In the genomic region with DNA sequence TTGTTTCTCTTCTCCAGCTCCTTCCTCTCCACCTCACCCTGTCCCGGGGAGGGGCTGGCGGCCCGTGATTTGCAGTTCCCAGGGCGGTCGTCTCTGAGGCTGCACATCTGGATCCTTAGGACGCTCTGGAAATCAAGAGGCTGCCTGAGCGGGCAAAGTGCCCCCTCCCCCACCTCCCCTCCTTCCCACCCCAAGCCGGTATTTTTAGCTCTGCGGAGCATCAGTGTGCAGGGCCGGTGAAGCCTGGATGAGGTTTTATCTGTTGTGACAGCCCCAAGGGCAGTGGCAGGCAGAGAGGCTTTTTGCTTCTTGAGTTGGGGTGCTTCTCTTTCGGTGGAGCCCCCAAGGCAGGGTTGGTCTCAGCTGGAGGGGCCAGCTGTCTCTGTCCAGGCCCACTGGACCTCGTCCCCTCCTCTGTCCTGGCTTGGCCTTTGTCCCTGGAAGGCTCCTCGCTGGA, we compare ENCODE assay signal across 8 mouse cellular contexts. TPM values are rescaled to one million over a fixed set of nuclear protein-coding genes. Genes with fewer than 3 reads are reported as not detected.
DNase-seq lines count a peak whose midpoint lies in the region; ATAC-seq and TF ChIP-seq lines count a peak whose summit lies in the region.

No protein-coding gene starts in this region.

- H3K9ac ChIP-seq in kidney, embryonic 14.5 days (ENCODE audit: low read depth, low read length), result peak overlapping the region; percentile 52
- peak overlapping the region; percentile 45 for H3K9ac ChIP-seq in forebrain, embryonic 12.5 days
- H3K9ac ChIP-seq in lung, embryonic 15.5 days, result peak overlapping the region; percentile 23; the same call in 1 of the 2 replicates

- no peak for DNase-seq in kidney, adult 18-20 months
- DNase-seq in heart, postnatal 36 days, result peak; percentile 42 to 62
- DNase-seq in left cerebral cortex, adult 8-10 months (ENCODE audit: low spot score in 2 of 2), result no peak
- DNase-seq in ovary, postnatal 36 days (ENCODE audit: low spot score), result no peak

- 3% methylated on average over 13 of the region's 13 CpGs for WGBS in kidney, embryonic 14.5 days
- WGBS in forebrain, embryonic 12.5 days, result 3% methylated on average over 13 of the region's 13 CpGs
- 8% methylated on average over 13 of the region's 13 CpGs for WGBS in lung, embryonic 15.5 days
- WGBS in small intestine, adult 2 months, result 57% methylated on average over 13 of the region's 13 CpGs

- H3K4me1 ChIP-seq in kidney, embryonic 14.5 days (ENCODE audit: control insufficient read depth, insufficient read depth, low read length), result peaks cover 40% of the 10 kb centered on the region
- peaks cover 86% of the 10 kb centered on the region for H3K4me1 ChIP-seq in forebrain, embryonic 12.5 days
- H3K4me1 ChIP-seq in lung, embryonic 15.5 days, result peaks cover 48% of the 10 kb centered on the region
- H3K4me1 ChIP-seq in small intestine, adult 2 months (ENCODE audit: control insufficient read depth, insufficient read depth, insufficient read length, low read length), result peaks cover 5% of the 10 kb centered on the region

- peak overlapping the region; percentile 17; the same call in 1 of the 2 replicates for H3K4me2 ChIP-seq in kidney, embryonic 14.5 days (replicated peaks; ENCODE audit: low read depth, low read length)
- H3K4me2 ChIP-seq in forebrain, embryonic 12.5 days, result peak overlapping the region; percentile 27; the same call in 1 of the 2 replicates
- H3K4me2 ChIP-seq in lung, embryonic 15.5 days, result peak overlapping the region; percentile 18; the same call in 1 of the 2 replicates

- no peaks in the 10 kb centered on the region for H3K27me3 ChIP-seq in kidney, embryonic 14.5 days (ENCODE audit: control insufficient read depth, insufficient read depth, low read length)
- H3K27me3 ChIP-seq in forebrain, embryonic 12.5 days, result no peaks in the 10 kb centered on the region
- H3K27me3 ChIP-seq in lung, embryonic 15.5 days, result no peaks in the 10 kb centered on the region
- no peaks in the 10 kb centered on the region for H3K27me3 ChIP-seq in small intestine, adult 2 months (ENCODE audit: control insufficient read depth, insufficient read depth, low read length)

- intact Hi-C loops in heart, postnatal 36 days (cut with DNase I), result no loop called here

- TF ChIP-seq POLR2A in small intestine, adult 2 months (IDR thresholded peaks at IDR 0.05; ENCODE audit: low read depth, low read length), result no peak

- ATAC-seq in kidney, embryonic 14.5 days (ENCODE audit: low FRiP score, low TSS enrichment), result peak; percentile 82
- ATAC-seq in forebrain, embryonic 12.5 days (ENCODE audit: low FRiP score), result peak; percentile 40
- peak; percentile 82 for ATAC-seq in lung, embryonic 15.5 days (ENCODE audit: borderline replicate concordance, extremely low read depth, low FRiP score, low TSS enrichment)

- no peaks in the 10 kb centered on the region for H3K9me3 ChIP-seq in kidney, embryonic 14.5 days (ENCODE audit: control insufficient read depth, low read length)
- no peaks in the 10 kb centered on the region for H3K9me3 ChIP-seq in forebrain, embryonic 12.5 days
- H3K9me3 ChIP-seq in lung, embryonic 15.5 days, result no peaks in the 10 kb centered on the region

- no peak for TF ChIP-seq CTCF in small intestine, adult 2 months (IDR thresholded peaks at IDR 0.05; ENCODE audit: extremely low read depth, insufficient read length, insufficient replicate concordance, low read depth, low read length)

- no peak overlapping the region for H3K4me3 ChIP-seq in kidney, embryonic 14.5 days (ENCODE audit: low read length)
- H3K4me3 ChIP-seq in forebrain, embryonic 12.5 days (replicated peaks), result no peak overlapping the region
- no peak overlapping the region for H3K4me3 ChIP-seq in lung, embryonic 15.5 days
- H3K4me3 ChIP-seq in small intestine, adult 2 months (ENCODE audit: low read depth, low read length), result no peak overlapping the region

- no peaks in the 10 kb centered on the region for H3K36me3 ChIP-seq in kidney, embryonic 14.5 days (ENCODE audit: control insufficient read depth, insufficient read depth, low read length)
- H3K36me3 ChIP-seq in forebrain, embryonic 12.5 days (replicated peaks), result no peaks in the 10 kb centered on the region
- no peaks in the 10 kb centered on the region for H3K36me3 ChIP-seq in lung, embryonic 15.5 days
- no peaks in the 10 kb centered on the region for H3K36me3 ChIP-seq in small intestine, adult 2 months (ENCODE audit: control insufficient read depth, insufficient read depth, low read length)

- peak overlapping the region; percentile 98 for H3K27ac ChIP-seq in kidney, embryonic 14.5 days (ENCODE audit: low read depth, low read length)
- H3K27ac ChIP-seq in forebrain, embryonic 12.5 days, result peak overlapping the region; percentile 95
- H3K27ac ChIP-seq in lung, embryonic 15.5 days, result peak overlapping the region; percentile 97
- peak overlapping the region; percentile 25; the same call in 1 of the 2 replicates for H3K27ac ChIP-seq in small intestine, adult 2 months (ENCODE audit: insufficient read depth, low read depth, low read length)

RNA-seq across cellular contexts. Expression of gene Cstad, which starts 57.8 kb away (rescaled TPM):
- polyA plus RNA-seq in kidney, embryonic 14.5 days (2014; fragmentation: Nextera tagmentation; extraction: Ambion mirVana), result 0.91 and 1.7 TPM in 2 replicates
- polyA plus RNA-seq in forebrain, embryonic 12.5 days (2016; fragmentation: Nextera tagmentation; extraction: Ambion mirVana), result 0.47 and 0.67 TPM in 2 replicates
- 1 to 10 TPM; 1.5 to 2.3 TPM for total RNA-seq in heart, postnatal 36 days (2021)
- polyA plus RNA-seq in lung, embryonic 15.5 days (2015; fragmentation: Nextera tagmentation; extraction: Ambion mirVana), result 0.68 and 1.0 TPM in 2 replicates
- not detected in 2 replicates for polyA plus RNA-seq in small intestine, adult 2 months (2012; rRNA removed)
- total RNA-seq in left cerebral cortex, adult 8-10 months (2022), result 1 to 10 TPM; 6.1 to 8.8 (median 8.0) TPM

Comparison
In these comparisons a context has a peak if more than half of its experiments do, and no peak if none do; other contexts are left out.
1. H3K27ac ChIP-seq: peak in every context shown above with its lines; median percentile 98 in kidney, embryonic 14.5 days; 97 in lung, embryonic 15.5 days; 95 in forebrain, embryonic 12.5 days; 25 in small intestine, adult 2 months.
2. DNase-seq: peak in heart, postnatal 36 days (2 of 2); none in kidney, adult 18-20 months (single experiment), left cerebral cortex, adult 8-10 months (0 of 2) and ovary, postnatal 36 days (single experiment).
3. Peak in every context shown above with its lines, with median percentiles within 50 percentile points of each other: ATAC-seq, H3K4me2 ChIP-seq and H3K9ac ChIP-seq.